Mouse (Mus musculus) thymus, adult 18-20 months (tissue): ENCODE measurements around the gene Slc22a15.

Experiments used
- DNase-seq, 2 experiments: peaks; one replicate each; pipeline ENCODE4 v3.0.0; 2022; ENCODE audit warnings: mixed read lengths in 2 of 2

Slc22a15 gene

GRCm38 (mm10) chr3:101923843-101924740 is at the start of gene Slc22a15:
TSS of gene Slc22a15 (minus strand) at chr3:101924453.
- DNase-seq: peak; percentile 62

- no peak for DNase-seq
These were observed 42.7 kb upstream of the Slc22a15 start for GRCm38 (mm10) chr3:101966825-101967558.

GRCm38 (mm10) chr3:101964352-101964751 is 40.1 kb upstream of the Slc22a15 start:
- no peak for DNase-seq

- DNase-seq: no peak
These were observed 39.2 kb upstream of the Slc22a15 start for GRCm38 (mm10) chr3:101963501-101963900.

- DNase-seq: no peak
These were observed 37.0 kb upstream of the Slc22a15 start for GRCm38 (mm10) chr3:101961146-101961835.

- DNase-seq: no peak
These were observed 33.8 kb upstream of the Slc22a15 start for GRCm38 (mm10) chr3:101958047-101958446.

- DNase-seq: no peak
These were observed 29.3 kb upstream of the Slc22a15 start for GRCm38 (mm10) chr3:101953506-101953905.

GRCm38 (mm10) chr3:101952577-101952976 is 28.3 kb upstream of the Slc22a15 start:
- DNase-seq: no peak

- no peak for DNase-seq
These were observed 24.3 kb upstream of the Slc22a15 start for GRCm38 (mm10) chr3:101948572-101948971.

GRCm38 (mm10) chr3:101947250-101947649 is 23.0 kb upstream of the Slc22a15 start:
- DNase-seq: no peak

- DNase-seq: no peak
These were observed 21.0 kb upstream of the Slc22a15 start for GRCm38 (mm10) chr3:101945257-101945656.

- DNase-seq: no peak
These were observed 16.2 kb upstream of the Slc22a15 start for GRCm38 (mm10) chr3:101940418-101940817.

- no peak for DNase-seq
These were observed 15.6 kb upstream of the Slc22a15 start for GRCm38 (mm10) chr3:101939865-101940264.

GRCm38 (mm10) chr3:101939152-101939551 is 14.9 kb upstream of the Slc22a15 start:
- no peak for DNase-seq

GRCm38 (mm10) chr3:101936369-101936768 is 12.1 kb upstream of the Slc22a15 start:
- no peak for DNase-seq

GRCm38 (mm10) chr3:101933820-101934219 is 9.6 kb upstream of the Slc22a15 start:
- no peak for DNase-seq

GRCm38 (mm10) chr3:101929105-101929876 is 5.0 kb upstream of the Slc22a15 start:
- DNase-seq: no peak

GRCm38 (mm10) chr3:101926636-101927035 is 2.4 kb upstream of the Slc22a15 start:
- DNase-seq: no peak

- no peak for DNase-seq
These were observed 1.4 kb upstream of the Slc22a15 start for GRCm38 (mm10) chr3:101925663-101926062.

GRCm38 (mm10) chr3:101922366-101922765 is 1.9 kb downstream of the Slc22a15 start:
- DNase-seq: no peak

GRCm38 (mm10) chr3:101918526-101918925 is 5.7 kb downstream of the Slc22a15 start:
- DNase-seq: no peak

- no peak for DNase-seq
These were observed 6.6 kb downstream of the Slc22a15 start for GRCm38 (mm10) chr3:101917665-101918064.
